Mouse (Mus musculus) CH12.LX (cell line): ENCODE measurements around the gene Kcnma1. TPM values are rescaled to one million over a fixed set of nuclear protein-coding genes. Genes with fewer than 3 reads are reported as not detected.
A peak's percentile ranks its signal among the peaks of the same experiment; 100 is the strongest.

Experiments
- DNase-seq: peaks from one replicate; pipeline ENCODE4 v3.0.0-alpha.2; 2013; ENCODE audit errors: extremely low read depth
- H3K27ac ChIP-seq: 2 replicates; pipeline ENCODE4 v1.5.1; 2012; ENCODE audit warnings: low read depth, mild to moderate bottlenecking, control low read depth, moderate library complexity; ENCODE audit not compliant: insufficient read depth
- H3K27me3 ChIP-seq: replicated peaks from 2 replicates; pipeline ENCODE3; 2012; ENCODE audit warnings: inconsistent platforms
- H3K36me3 ChIP-seq, 2 experiments: replicated peaks in 1 of 2; 2 replicates each; pipeline versions ENCODE3 to v1.6.1; 2012; ENCODE audit warnings: inconsistent platforms in 1 of 2, low read length in 1 of 2, mild to moderate bottlenecking in 1 of 2, mixed read lengths in 1 of 2, moderate library complexity in 1 of 2; ENCODE audit not compliant: control insufficient read depth in 1 of 2, insufficient read depth in 1 of 2
- H3K4me1 ChIP-seq, 2 experiments: 2 replicates each; pipeline ENCODE4 v1.6.1; 2012; ENCODE audit warnings: inconsistent platforms in 1 of 2, moderate library complexity in 1 of 2; ENCODE audit not compliant: insufficient read depth in 2 of 2, control insufficient read depth in 1 of 2
- H3K4me2 ChIP-seq: 2 replicates; pipeline ENCODE4 v1.6.1; 2012; ENCODE audit warnings: low read depth, mild to moderate bottlenecking, control low read depth; ENCODE audit not compliant: poor library complexity, insufficient read depth, severe bottlenecking
- H3K4me3 ChIP-seq, 3 experiments: fragments of 150-350 bp in 1 of 3; sonication (generic) in 1 of 3; replicated peaks in 1 of 3; 2 replicates each; pipeline versions ENCODE3 to v1.5.1; 2011 to 2012; ENCODE audit warnings: low read depth in 2 of 3, low read length in 2 of 3, mild to moderate bottlenecking in 2 of 3, moderate library complexity in 2 of 3, control low read depth in 1 of 3, improper control_type of control experiment in 1 of 3, inconsistent platforms in 1 of 3, mixed read lengths in 1 of 3; ENCODE audit not compliant: poor library complexity in 1 of 3
- H3K79me2 ChIP-seq: replicated peaks from 2 replicates; pipeline ENCODE4 v1.6.1; 2012; ENCODE audit warnings: mild to moderate bottlenecking, moderate library complexity; ENCODE audit not compliant: control insufficient read depth, poor library complexity, insufficient read depth, severe bottlenecking; ENCODE audit errors: extremely low read depth
- H3K9ac ChIP-seq: 2 replicates; pipeline ENCODE4 v1.6.1; 2012; ENCODE audit warnings: low read depth, mild to moderate bottlenecking, control low read depth, moderate library complexity; ENCODE audit not compliant: insufficient read depth
- H3K9me3 ChIP-seq: replicated peaks from 2 replicates; pipeline ENCODE3; 2012; ENCODE audit warnings: low read length, inconsistent platforms, mixed read lengths
- CTCF ChIP-seq, 2 experiments: IDR thresholded peaks in 1 of 2; conservative IDR thresholded peaks in 1 of 2; 2 replicates each; pipeline ENCODE4 v1.5.1; 2011 to 2012; ENCODE audit warnings: low read depth in 2 of 2, low read length in 2 of 2, improper control_type of control experiment in 1 of 2, inconsistent platforms in 1 of 2, mild to moderate bottlenecking in 1 of 2, moderate library complexity in 1 of 2
- HCFC1 ChIP-seq: IDR thresholded peaks from 2 replicates; pipeline ENCODE4 v1.6.1; 2012; ENCODE audit warnings: low read depth, mild to moderate bottlenecking, inconsistent platforms, low read length, improper control_type of control experiment
- IRF4 ChIP-seq: IDR thresholded peaks from 2 replicates; pipeline ENCODE4 v1.6.1; 2014; ENCODE audit warnings: low read depth, mild to moderate bottlenecking, inconsistent platforms, low read length, improper control_type of control experiment
- MAFK ChIP-seq: IDR thresholded peaks from 2 replicates; pipeline ENCODE4 v1.6.1; 2011; ENCODE audit warnings: low read length, improper control_type of control experiment; ENCODE audit not compliant: insufficient replicate concordance
- MAX ChIP-seq: IDR thresholded peaks from 2 replicates; pipeline ENCODE4 v1.6.1; 2011; ENCODE audit warnings: low read length, improper control_type of control experiment
- MXI1 ChIP-seq: IDR thresholded peaks from 2 replicates; pipeline ENCODE4 v1.6.1; 2011; ENCODE audit warnings: mild to moderate bottlenecking, low read depth, low read length, improper control_type of control experiment
- MYC ChIP-seq: IDR thresholded peaks from 2 replicates; pipeline ENCODE4 v1.6.1; 2011; ENCODE audit warnings: low read depth, mild to moderate bottlenecking, improper control_type of control experiment, low read length
- PAX5 ChIP-seq: IDR thresholded peaks from 2 replicates; pipeline ENCODE4 v1.6.1; 2012; ENCODE audit warnings: low read length, inconsistent platforms, mixed read lengths
- RAD21 ChIP-seq: IDR thresholded peaks from 2 replicates; pipeline ENCODE4 v1.6.1; 2011; ENCODE audit warnings: low read depth, mild to moderate bottlenecking, low read length, improper control_type of control experiment, moderate library complexity
- SMC3 ChIP-seq: IDR thresholded peaks from 2 replicates; pipeline ENCODE4 v1.6.1; 2011; ENCODE audit warnings: low read depth, low read length, improper control_type of control experiment
- USF1 ChIP-seq: IDR thresholded peaks from 2 replicates; pipeline ENCODE4 v1.6.1; 2014; ENCODE audit warnings: low read depth, mild to moderate bottlenecking, inconsistent platforms, low read length, improper control_type of control experiment
- USF2 ChIP-seq: conservative IDR thresholded peaks from 2 replicates; pipeline ENCODE4 v1.6.1; 2011; ENCODE audit warnings: low read depth, low read length, improper control_type of control experiment
- dilution Hi-C: fragments of 300-500 bp; cut with MboI; formaldehyde crosslinking; loops from 2 replicates; pipeline ENCODE4 v1.14.3; 2020; ENCODE audit warnings: low sequenced_read_pairs; ENCODE audit not compliant: extremely low pct_unique_long_range_greater_than_20kb, extremely low pct_ligation_motif_present
- in situ Hi-C: fragments of 300-500 bp; cut with MboI; formaldehyde crosslinking; loops from 3 replicates; pipeline ENCODE4 v1.14.3; 2019; ENCODE audit warnings: low sequenced_read_pairs, low pct_ligation_motif_present, low pct_unique_long_range_greater_than_20kb, mixed read lengths
- polyA plus RNA-seq: library from polyadenylated mRNA; unstranded; fragments of >175 nt; gene quantifications from 2 replicates; pipeline ENCODE4 v1.2.1, GENCODE M21; 2012; ENCODE audit warnings: low read depth; ENCODE audit not compliant: insufficient read length
- total RNA-seq, 2 experiments: library from RNA; depleted of rRNA; stranded (reverse); fragments of 300-350 nt in 1 of 2; fragments of >200 nt in 1 of 2; gene quantifications; 2 replicates each; pipeline ENCODE4 v1.2.3; 2012 to 2014

Gene Kcnma1
- total and polyA plus RNA-seq, 3 experiments: 0.10 to 0.17 (median 0.12) TPM

- Histone ChIP-seq H3K4me1 (peaks cover 0 to 10% of the 10 kb centered on the region in 2 experiments; a peak in 2 of 4 replicates), H3K79me2 (no peaks in the 10 kb centered on the region), H3K36me3 (no peaks in the 10 kb centered on the region), H3K27ac (no peak overlapping the region), H3K9ac (no peak overlapping the region), H3K4me2 (no peak overlapping the region), H3K4me3 (no peak overlapping the region), H3K9me3 (peaks cover 9% of the 10 kb centered on the region), H3K27me3 (no peaks in the 10 kb centered on the region)
- dilution Hi-C loops (no loop called here), in situ Hi-C loops (no loop called here)
- peak; percentile 82 to 89 for TF ChIP-seq CTCF (conservative IDR thresholded peaks at IDR 0.05 in 1 of 2, IDR thresholded peaks at IDR 0.05 in 1 of 2; ENCODE audit: low read depth in 2 of 2, low read length in 2 of 2)
- no peak for TF ChIP-seq MAFK
- peak; percentile 75 for TF ChIP-seq SMC3
- TF ChIP-seq HCFC1: no peak
- peak; percentile 92 for TF ChIP-seq RAD21
- DNase-seq: peak; percentile 63
These were observed 484.6 kb downstream of the Kcnma1 start for GRCm38 (mm10) chr14:23529720-23530119.

GRCm38 (mm10) chr14:23529229-23529628 lies 485.1 kb downstream of the Kcnma1 start:
- in situ Hi-C loops (no loop called here), dilution Hi-C loops (no loop called here)
- Histone ChIP-seq H3K4me3 (no peak overlapping the region), H3K4me1 (peaks cover 0 to 10% of the 10 kb centered on the region in 2 experiments; a peak in 2 of 4 replicates), H3K36me3 (no peaks in the 10 kb centered on the region), H3K27me3 (no peaks in the 10 kb centered on the region), H3K27ac (no peak overlapping the region), H3K9ac (no peak overlapping the region), H3K4me2 (no peak overlapping the region), H3K79me2 (no peaks in the 10 kb centered on the region), H3K9me3 (peaks cover 4% of the 10 kb centered on the region)
- DNase-seq: no peak
- TF ChIP-seq USF2 (no peak), MAX (no peak), PAX5 (no peak), MXI1 (no peak)

- dilution Hi-C loops: no loop called here
- H3K4me1 ChIP-seq: peaks cover 0 to 6% of the 10 kb centered on the region in 2 experiments; a peak in 2 of 4 replicates
- DNase-seq: no peak
These were observed 488.4 kb downstream of the Kcnma1 start for GRCm38 (mm10) chr14:23525910-23526309.

More at GRCm38 (mm10) chr14:23525910-23526309, 488.4 kb downstream of the Kcnma1 start:
- TF ChIP-seq MYC (no peak), CTCF (conservative IDR thresholded peaks at IDR 0.05 in 1 of 2, IDR thresholded peaks at IDR 0.05 in 1 of 2; ENCODE audit: low read depth in 2 of 2, low read length in 2 of 2) (no peak), MXI1 (no peak), PAX5 (no peak), USF1 (no peak), IRF4 (no peak)
- TF ChIP-seq, all 38 proteins: peak for 0
- Histone ChIP-seq H3K4me2 (no peak overlapping the region), H3K4me3 (no peak overlapping the region), H3K9me3 (no peaks in the 10 kb centered on the region), H3K36me3 (no peaks in the 10 kb centered on the region), H3K79me2 (no peaks in the 10 kb centered on the region), H3K27ac (no peak overlapping the region), H3K27me3 (peaks cover 2% of the 10 kb centered on the region), H3K9ac (no peak overlapping the region)
- in situ Hi-C loops: no loop called here
